Mouse (Mus musculus): Measurements from ENCODE around the gene Tcea3. TPM values are rescaled to one million over a fixed set of nuclear protein-coding genes. Genes with fewer than 3 reads are reported as not detected.

The Tcea3 gene
- polyA plus RNA-seq, 1 experiment from 2014 or later = 19.2 TPM

- H3K36me3 ChIP-seq = peaks cover 35% of the 10 kb centered on the region
- H3K4me3 ChIP-seq (replicated peaks) = no peak overlapping the region
- H3K27ac ChIP-seq (replicated peaks) = no peak overlapping the region
- no peaks in the 10 kb centered on the region for H3K9me3 ChIP-seq (replicated peaks)
- no peak overlapping the region for H3K9ac ChIP-seq
- no peaks in the 10 kb centered on the region for H3K27me3 ChIP-seq
- H3K4me2 ChIP-seq (replicated peaks) = no peak overlapping the region
- H3K4me1 ChIP-seq = no peaks in the 10 kb centered on the region
- ATAC-seq (ENCODE audit: insufficient number of reproducible peaks, low FRiP score, low TSS enrichment, low read depth) = no peak
- 52% methylated on average over 7 of the region's 7 CpGs for WGBS
Observed at GRCm38 (mm10) chr4:136295941-136296340, 48.4 kb downstream of the Tcea3 start.

- Histone ChIP-seq H3K27me3 (no peaks in the 10 kb centered on the region), H3K4me1 (no peaks in the 10 kb centered on the region), H3K9ac (no peak overlapping the region), H3K9me3 (replicated peaks) (no peaks in the 10 kb centered on the region), H3K36me3 (no peaks in the 10 kb centered on the region), H3K4me3 (replicated peaks) (no peak overlapping the region), H3K27ac (replicated peaks) (no peak overlapping the region), H3K4me2 (replicated peaks) (no peak overlapping the region)
- 75% methylated on average over 4 of the region's 4 CpGs for WGBS
- ATAC-seq (ENCODE audit: insufficient number of reproducible peaks, low FRiP score, low TSS enrichment, low read depth) = no peak
Observed at GRCm38 (mm10) chr4:136302462-136302861, 54.9 kb downstream of the Tcea3 start.

GRCm38 (mm10) chr4:136304181-136304580 is 56.7 kb downstream of the Tcea3 start:
- no peaks in the 10 kb centered on the region for H3K27me3 ChIP-seq
- 38% methylated on average over 2 of the region's 2 CpGs for WGBS
- H3K9ac ChIP-seq = no peak overlapping the region
- H3K27ac ChIP-seq (replicated peaks) = 0 out of 2 replicates have a peak overlapping the region, but pooled peaks have one; percentile 4
- H3K4me2 ChIP-seq (replicated peaks) = no peak overlapping the region
- ATAC-seq (ENCODE audit: insufficient number of reproducible peaks, low FRiP score, low TSS enrichment, low read depth) = no peak
- H3K36me3 ChIP-seq = no peaks in the 10 kb centered on the region
- H3K9me3 ChIP-seq (replicated peaks) = no peaks in the 10 kb centered on the region
- no peak overlapping the region for H3K4me3 ChIP-seq (replicated peaks)
- peaks cover 2% of the 10 kb centered on the region for H3K4me1 ChIP-seq

GRCm38 (mm10) chr4:136308355-136308754 is 60.8 kb downstream of the Tcea3 start:
- no peak for ATAC-seq (ENCODE audit: insufficient number of reproducible peaks, low FRiP score, low TSS enrichment, low read depth)
- H3K4me1 ChIP-seq = peaks cover 18% of the 10 kb centered on the region
- no peak overlapping the region for H3K9ac ChIP-seq
- H3K4me3 ChIP-seq (replicated peaks) = no peak overlapping the region
- WGBS = 54% methylated on average over 2 of the region's 2 CpGs
- H3K4me2 ChIP-seq (replicated peaks) = no peak overlapping the region
- no peaks in the 10 kb centered on the region for H3K27me3 ChIP-seq
- no peaks in the 10 kb centered on the region for H3K9me3 ChIP-seq (replicated peaks)
- no peaks in the 10 kb centered on the region for H3K36me3 ChIP-seq
- no peak overlapping the region for H3K27ac ChIP-seq (replicated peaks)

- no peak for ATAC-seq (ENCODE audit: insufficient number of reproducible peaks, low FRiP score, low TSS enrichment, low read depth)
- peak overlapping the region; percentile 97 for H3K27ac ChIP-seq (replicated peaks)
- WGBS = 3% methylated on average over 11 of the region's 11 CpGs
- H3K9ac ChIP-seq = peak overlapping the region; percentile 18; the same call in 1 of the 2 replicates
- no peaks in the 10 kb centered on the region for H3K27me3 ChIP-seq
- no peaks in the 10 kb centered on the region for H3K36me3 ChIP-seq
- peaks cover 24% of the 10 kb centered on the region for H3K4me1 ChIP-seq
- no peaks in the 10 kb centered on the region for H3K9me3 ChIP-seq (replicated peaks)
- H3K4me3 ChIP-seq (replicated peaks) = peak overlapping the region; percentile 92
- H3K4me2 ChIP-seq (replicated peaks) = peak overlapping the region; percentile 60
Observed at GRCm38 (mm10) chr4:136309780-136310179, 62.3 kb downstream of the Tcea3 start.

GRCm38 (mm10) chr4:136310229-136311041 is 62.9 kb downstream of the Tcea3 start, which contains the start of gene Hnrnpr:
Hnrnpr (plus strand) TSS chr4:136310942.
- Histone ChIP-seq H3K9ac (peak within 1 kb of the TSS; percentile 98), H3K4me3 (replicated peaks) (peak within 1 kb of the TSS; percentile 92), H3K4me2 (replicated peaks) (peak within 1 kb of the TSS; percentile 61), H3K27me3 (no peaks in the 10 kb centered on the region), H3K9me3 (replicated peaks) (no peaks in the 10 kb centered on the region), H3K36me3 (no peaks in the 10 kb centered on the region), H3K4me1 (peaks cover 27% of the 10 kb centered on the region), H3K27ac (replicated peaks) (peak within 1 kb of the TSS; percentile 97)
- WGBS = under 1% methylated on average over 63 of the region's 65 CpGs
- peak; percentile 99 for ATAC-seq (ENCODE audit: insufficient number of reproducible peaks, low FRiP score, low TSS enrichment, low read depth)

GRCm38 (mm10) chr4:136311042-136311999 is 63.8 kb downstream of the Tcea3 start:
- Histone ChIP-seq H3K4me2 (replicated peaks) (peak overlapping the region; percentile 61), H3K4me3 (replicated peaks) (peak overlapping the region; percentile 92), H3K9me3 (replicated peaks) (no peaks in the 10 kb centered on the region), H3K27ac (replicated peaks) (peak overlapping the region; percentile 97), H3K9ac (peak overlapping the region; percentile 98), H3K36me3 (peaks cover 1% of the 10 kb centered on the region; the same call in 1 of the 2 replicates), H3K4me1 (peaks cover 27% of the 10 kb centered on the region), H3K27me3 (no peaks in the 10 kb centered on the region)
- ATAC-seq (ENCODE audit: insufficient number of reproducible peaks, low FRiP score, low TSS enrichment, low read depth) = peak; percentile 55
- under 1% methylated on average over 78 of the region's 81 CpGs for WGBS

GRCm38 (mm10) chr4:136312616-136313015 is 65.1 kb downstream of the Tcea3 start:
- Histone ChIP-seq H3K27ac (replicated peaks) (no peak overlapping the region), H3K4me3 (replicated peaks) (peak overlapping the region; percentile 92), H3K36me3 (peaks cover 12% of the 10 kb centered on the region; the same call in 1 of the 2 replicates), H3K4me1 (peaks cover 27% of the 10 kb centered on the region), H3K4me2 (replicated peaks) (peak overlapping the region; percentile 61), H3K9ac (peak overlapping the region; percentile 26), H3K9me3 (replicated peaks) (no peaks in the 10 kb centered on the region), H3K27me3 (no peaks in the 10 kb centered on the region)
- 7% methylated on average over 4 of the region's 4 CpGs for WGBS
- ATAC-seq (ENCODE audit: insufficient number of reproducible peaks, low FRiP score, low TSS enrichment, low read depth) = no peak

GRCm38 (mm10) chr4:136317667-136318066 is 70.1 kb downstream of the Tcea3 start:
- H3K9me3 ChIP-seq (replicated peaks) = no peaks in the 10 kb centered on the region
- no peak overlapping the region for H3K27ac ChIP-seq (replicated peaks)
- 88% methylated on average over 4 of the region's 4 CpGs for WGBS
- no peaks in the 10 kb centered on the region for H3K27me3 ChIP-seq
- H3K9ac ChIP-seq = no peak overlapping the region
- no peak for ATAC-seq (ENCODE audit: insufficient number of reproducible peaks, low FRiP score, low TSS enrichment, low read depth)
- peaks cover 13% of the 10 kb centered on the region for H3K4me1 ChIP-seq
- H3K4me3 ChIP-seq (replicated peaks) = no peak overlapping the region
- H3K4me2 ChIP-seq (replicated peaks) = no peak overlapping the region
- H3K36me3 ChIP-seq = peaks cover 56% of the 10 kb centered on the region

- Histone ChIP-seq H3K4me2 (replicated peaks) (no peak overlapping the region), H3K27ac (replicated peaks) (no peak overlapping the region), H3K9me3 (replicated peaks) (no peaks in the 10 kb centered on the region), H3K9ac (no peak overlapping the region), H3K27me3 (no peaks in the 10 kb centered on the region), H3K4me3 (replicated peaks) (no peak overlapping the region), H3K4me1 (peaks cover 2% of the 10 kb centered on the region; the same call in 1 of the 2 replicates), H3K36me3 (peaks cover 72% of the 10 kb centered on the region)
- ATAC-seq (ENCODE audit: insufficient number of reproducible peaks, low FRiP score, low TSS enrichment, low read depth) = no peak
- 72% methylated on average over 4 of the region's 4 CpGs for WGBS
Observed at GRCm38 (mm10) chr4:136320016-136320415, 72.5 kb downstream of the Tcea3 start.

GRCm38 (mm10) chr4:136324226-136324625 is 76.7 kb downstream of the Tcea3 start:
- H3K27ac ChIP-seq (replicated peaks) = no peak overlapping the region
- no peak overlapping the region for H3K9ac ChIP-seq
- no peak overlapping the region for H3K4me2 ChIP-seq (replicated peaks)
- WGBS = 46% methylated on average over 2 of the region's 2 CpGs
- H3K4me3 ChIP-seq (replicated peaks) = no peak overlapping the region
- H3K27me3 ChIP-seq = no peaks in the 10 kb centered on the region
- no peak for ATAC-seq (ENCODE audit: insufficient number of reproducible peaks, low FRiP score, low TSS enrichment, low read depth)
- H3K36me3 ChIP-seq = peaks cover 70% of the 10 kb centered on the region
- H3K9me3 ChIP-seq (replicated peaks) = no peaks in the 10 kb centered on the region
- no peaks in the 10 kb centered on the region for H3K4me1 ChIP-seq
